Mouse (Mus musculus): ENCODE data around the gene Adamts4. TPM values are rescaled to one million over a fixed set of nuclear protein-coding genes. Genes with fewer than 3 reads are reported as not detected.
A peak's percentile ranks its signal among the peaks of the same experiment; 100 is the strongest.

Adamts4 gene
- polyA plus RNA-seq, 1 experiment = not detected

GRCm38 (mm10) chr1:171270573-171270900 is 20.3 kb downstream of the Adamts4 start:
- TF ChIP-seq POLR2A (IDR thresholded peaks at IDR 0.05; ENCODE audit: insufficient read depth, low read depth, low read length) = no peak
- no peak for TF ChIP-seq CTCF (IDR thresholded peaks at IDR 0.05; ENCODE audit: insufficient read depth, low read depth, low read length)
- WGBS = 0% methylated on average over 19 of the region's 19 CpGs
- H3K27ac ChIP-seq (ENCODE audit: insufficient read depth, low read depth, low read length) = peak overlapping the region; percentile 5; the same call in 1 of the 2 replicates
- H3K4me1 ChIP-seq (ENCODE audit: control insufficient read depth, insufficient read depth, low read length) = peaks cover 8% of the 10 kb centered on the region
- H3K4me3 ChIP-seq (ENCODE audit: insufficient read depth, low read depth, low read length) = peak overlapping the region; percentile 60

- TF ChIP-seq CTCF (IDR thresholded peaks at IDR 0.05; ENCODE audit: insufficient read depth, low read depth, low read length) = no peak
- TF ChIP-seq POLR2A (IDR thresholded peaks at IDR 0.05; ENCODE audit: insufficient read depth, low read depth, low read length) = no peak
- 53% methylated on average over 9 of the region's 9 CpGs for WGBS
- Histone ChIP-seq H3K27ac (ENCODE audit: insufficient read depth, low read depth, low read length) (no peak overlapping the region), H3K4me3 (ENCODE audit: insufficient read depth, low read depth, low read length) (no peak overlapping the region; the same call in 1 of the 2 replicates), H3K4me1 (ENCODE audit: control insufficient read depth, insufficient read depth, low read length) (peaks cover 8% of the 10 kb centered on the region)
Observed at GRCm38 (mm10) chr1:171271196-171271595, 21.0 kb downstream of the Adamts4 start.

- TF ChIP-seq POLR2A (IDR thresholded peaks at IDR 0.05; ENCODE audit: insufficient read depth, low read depth, low read length) = no peak
- TF ChIP-seq CTCF (IDR thresholded peaks at IDR 0.05; ENCODE audit: insufficient read depth, low read depth, low read length) = no peak
- 63% methylated on average over 10 of the region's 10 CpGs for WGBS
- peaks cover 8% of the 10 kb centered on the region for H3K4me1 ChIP-seq (ENCODE audit: control insufficient read depth, insufficient read depth, low read length)
- H3K4me3 ChIP-seq (ENCODE audit: insufficient read depth, low read depth, low read length) = no peak overlapping the region
- no peak overlapping the region for H3K27ac ChIP-seq (ENCODE audit: insufficient read depth, low read depth, low read length)
Observed at GRCm38 (mm10) chr1:171271622-171272021, 21.4 kb downstream of the Adamts4 start.

- H3K27ac ChIP-seq (ENCODE audit: insufficient read depth, low read depth, low read length) = no peak overlapping the region
- no peak overlapping the region for H3K4me3 ChIP-seq (ENCODE audit: insufficient read depth, low read depth, low read length)
- H3K4me1 ChIP-seq (ENCODE audit: control insufficient read depth, insufficient read depth, low read length) = peaks cover 8% of the 10 kb centered on the region
- 83% methylated on average over 3 of the region's 3 CpGs for WGBS
- TF ChIP-seq POLR2A (IDR thresholded peaks at IDR 0.05; ENCODE audit: insufficient read depth, low read depth, low read length) (no peak), CTCF (IDR thresholded peaks at IDR 0.05; ENCODE audit: insufficient read depth, low read depth, low read length) (no peak)
Observed at GRCm38 (mm10) chr1:171272086-171272485, 21.9 kb downstream of the Adamts4 start.

- Histone ChIP-seq H3K27ac (ENCODE audit: insufficient read depth, low read depth, low read length) (no peak overlapping the region), H3K4me3 (ENCODE audit: insufficient read depth, low read depth, low read length) (no peak overlapping the region), H3K4me1 (ENCODE audit: control insufficient read depth, insufficient read depth, low read length) (peaks cover 8% of the 10 kb centered on the region)
- 90% methylated on average over 12 of the region's 12 CpGs for WGBS
- TF ChIP-seq POLR2A (IDR thresholded peaks at IDR 0.05; ENCODE audit: insufficient read depth, low read depth, low read length) = no peak
Observed at GRCm38 (mm10) chr1:171274171-171274570, 23.9 kb downstream of the Adamts4 start.

GRCm38 (mm10) chr1:171275144-171275734 is 25.0 kb downstream of the Adamts4 start:
- TF ChIP-seq POLR2A (IDR thresholded peaks at IDR 0.05; ENCODE audit: insufficient read depth, low read depth, low read length) (no peak), CTCF (IDR thresholded peaks at IDR 0.05; ENCODE audit: insufficient read depth, low read depth, low read length) (no peak)
- Histone ChIP-seq H3K4me1 (ENCODE audit: control insufficient read depth, insufficient read depth, low read length) (peaks cover 9% of the 10 kb centered on the region), H3K4me3 (ENCODE audit: insufficient read depth, low read depth, low read length) (no peak overlapping the region), H3K27ac (ENCODE audit: insufficient read depth, low read depth, low read length) (no peak overlapping the region)
- 68% methylated on average over 11 of the region's 11 CpGs for WGBS

GRCm38 (mm10) chr1:171276110-171276748 is 26.0 kb downstream of the Adamts4 start:
- 85% methylated on average over 14 of the region's 14 CpGs for WGBS
- TF ChIP-seq CTCF (IDR thresholded peaks at IDR 0.05; ENCODE audit: insufficient read depth, low read depth, low read length) (no peak), POLR2A (IDR thresholded peaks at IDR 0.05; ENCODE audit: insufficient read depth, low read depth, low read length) (no peak)
- H3K27ac ChIP-seq (ENCODE audit: insufficient read depth, low read depth, low read length) = no peak overlapping the region
- H3K4me1 ChIP-seq (ENCODE audit: control insufficient read depth, insufficient read depth, low read length) = peaks cover 11% of the 10 kb centered on the region
- no peak overlapping the region for H3K4me3 ChIP-seq (ENCODE audit: insufficient read depth, low read depth, low read length)

GRCm38 (mm10) chr1:171277736-171278135 is 27.5 kb downstream of the Adamts4 start:
- 89% methylated on average over 10 of the region's 10 CpGs for WGBS

GRCm38 (mm10) chr1:171278436-171278835 is 28.2 kb downstream of the Adamts4 start:
- TF ChIP-seq POLR2A (IDR thresholded peaks at IDR 0.05; ENCODE audit: insufficient read depth, low read depth, low read length) = no peak
- TF ChIP-seq CTCF (IDR thresholded peaks at IDR 0.05; ENCODE audit: insufficient read depth, low read depth, low read length) = no peak
- WGBS = 97% methylated on average over 8 of the region's 8 CpGs
- peaks cover 13% of the 10 kb centered on the region for H3K4me1 ChIP-seq (ENCODE audit: control insufficient read depth, insufficient read depth, low read length)

More at GRCm38 (mm10) chr1:171277736-171278135, 27.5 kb downstream of the Adamts4 start:
- Histone ChIP-seq H3K27ac (ENCODE audit: insufficient read depth, low read depth, low read length) (no peak overlapping the region), H3K4me3 (ENCODE audit: insufficient read depth, low read depth, low read length) (no peak overlapping the region), H3K4me1 (ENCODE audit: control insufficient read depth, insufficient read depth, low read length) (peaks cover 13% of the 10 kb centered on the region)
- TF ChIP-seq CTCF (IDR thresholded peaks at IDR 0.05; ENCODE audit: insufficient read depth, low read depth, low read length) (no peak), POLR2A (IDR thresholded peaks at IDR 0.05; ENCODE audit: insufficient read depth, low read depth, low read length) (no peak)

More at GRCm38 (mm10) chr1:171278436-171278835, 28.2 kb downstream of the Adamts4 start:
- H3K4me3 ChIP-seq (ENCODE audit: insufficient read depth, low read depth, low read length) = no peak overlapping the region
- H3K27ac ChIP-seq (ENCODE audit: insufficient read depth, low read depth, low read length) = no peak overlapping the region
